Mouse (Mus musculus) fat pad, adult 2 months (tissue): ENCODE results near the gene Olfr1131.
"Not testable (repeated sequence)": the region's sequence is repeated elsewhere in the genome, so short reads cannot be mapped to it uniquely, and the experiment has no call there.

ENCODE experiments used
- DNase-seq: peaks from one replicate; pipeline ENCODE4 v3.0.0-alpha.2; 2011; ENCODE audit warnings: low read depth, low spot score; ENCODE audit errors: extremely low read depth

Gene Olfr1131

GRCm38 (mm10) chr2:87626804-87627203 lies at the start of gene Olfr1131:
Gene Olfr1131 (plus strand): TSS chr2:87627104.
- no peak for DNase-seq

- DNase-seq = not testable (repeated sequence)
Measured at GRCm38 (mm10) chr2:87605912-87606311, 21.0 kb upstream of the Olfr1131 start, which contains the start of gene Olfr1130. Gene Olfr1130 (plus strand): TSS chr2:87606212.

GRCm38 (mm10) chr2:87637435-87637834 lies 10.5 kb downstream of the Olfr1131 start, which contains the start of gene Olfr1132:
Gene Olfr1132 (minus strand): TSS chr2:87637535.
- DNase-seq = no peak

- no peak for DNase-seq
Measured at GRCm38 (mm10) chr2:87642441-87642840, 15.5 kb downstream of the Olfr1131 start.

GRCm38 (mm10) chr2:87647274-87647673 lies 20.4 kb downstream of the Olfr1131 start, which contains the start of gene Olfr1133:
Gene Olfr1133 (minus strand): TSS chr2:87647374.
- no peak for DNase-seq

GRCm38 (mm10) chr2:87658360-87658759 lies 31.5 kb downstream of the Olfr1131 start, which contains the start of gene Olfr1134:
Gene Olfr1134 (minus strand): TSS chr2:87658460.
- no peak for DNase-seq

- DNase-seq = no peak
Measured at GRCm38 (mm10) chr2:87673564-87673963, 46.7 kb downstream of the Olfr1131 start, which contains the start of gene Olfr1135. Gene Olfr1135 (minus strand): TSS chr2:87673664.
